Mouse (Mus musculus) embryonic facial prominence, embryonic 13.5 days (tissue): ENCODE data around the gene Card10. TPM values are rescaled to one million over a fixed set of nuclear protein-coding genes. Genes with fewer than 3 reads are reported as not detected.
A peak's percentile ranks its signal among the peaks of the same experiment; 100 is the strongest.

Experiments
- ATAC-seq: fragments of 200-750 bp; cut with Nextera tagmentation; 2 replicates; pipeline ENCODE4 v1.8.0; 2017; ENCODE audit warnings: low read depth; ENCODE audit not compliant: insufficient number of reproducible peaks, insufficient read depth, low FRiP score, low TSS enrichment
- H3K27ac ChIP-seq: fragments of 300-500 bp; sonication (generic); 2 replicates; pipeline ENCODE4 v1.5.1; 2015; ENCODE audit warnings: moderate library complexity, mild to moderate bottlenecking, inconsistent platforms
- H3K27me3 ChIP-seq: fragments of 300-500 bp; sonication (generic); 2 replicates; pipeline ENCODE4 v1.6.1; 2015; ENCODE audit warnings: mild to moderate bottlenecking, inconsistent platforms
- H3K36me3 ChIP-seq: fragments of 300-500 bp; sonication (generic); 2 replicates; pipeline ENCODE4 v1.6.1; 2015; ENCODE audit warnings: mild to moderate bottlenecking, inconsistent platforms
- H3K4me1 ChIP-seq: fragments of 300-500 bp; sonication (generic); 2 replicates; pipeline ENCODE4 v1.6.1; 2015; ENCODE audit warnings: inconsistent platforms
- H3K4me2 ChIP-seq: fragments of 300-500 bp; sonication (generic); 2 replicates; pipeline ENCODE4 v1.6.1; 2015; ENCODE audit warnings: moderate library complexity, mild to moderate bottlenecking, inconsistent platforms
- H3K4me3 ChIP-seq: fragments of 300-500 bp; sonication (generic); 2 replicates; pipeline ENCODE4 v1.5.1; 2015; ENCODE audit warnings: mild to moderate bottlenecking, inconsistent platforms
- H3K9ac ChIP-seq: fragments of 300-500 bp; sonication (generic); 2 replicates; pipeline ENCODE4 v1.6.1; 2015; ENCODE audit warnings: mild to moderate bottlenecking, inconsistent platforms
- H3K9me3 ChIP-seq: fragments of 300-500 bp; sonication (generic); 2 replicates; pipeline ENCODE4 v1.6.1; 2016; ENCODE audit warnings: inconsistent platforms
- WGBS: fragments of 180-500 bp; shearing (Covaris S2); methylation state at CpG from one replicate; pipeline ENCODE4 v1.1.7; 2015; ENCODE audit warnings: mixed read lengths; 5-methylcytosine and 5-hydroxymethylcytosine counted together
- polyA plus RNA-seq: library from polyadenylated mRNA; unstranded; fragments of >200 nt; fragmentation: Nextera tagmentation; extraction: Ambion mirVana; gene quantifications from 2 replicates; pipeline ENCODE4 v1.2.1, GENCODE M21; 2015

Gene Card10
- polyA plus RNA-seq, 1 experiment from 2014 or later = 3.2 TPM

GRCm38 (mm10) chr15:78796196-78797059 lies 6.4 kb downstream of the Card10 start:
- Histone ChIP-seq H3K4me3 (no peak overlapping the region), H3K9ac (no peak overlapping the region), H3K27me3 (peaks cover 32% of the 10 kb centered on the region), H3K27ac (no peak overlapping the region), H3K9me3 (no peaks in the 10 kb centered on the region), H3K4me2 (no peak overlapping the region), H3K36me3 (no peaks in the 10 kb centered on the region; the same call in 1 of the 2 replicates), H3K4me1 (peaks cover 11% of the 10 kb centered on the region; the same call in 1 of the 2 replicates)
- WGBS = 36% methylated on average over 25 of the region's 25 CpGs
- no peak for ATAC-seq

- no peak overlapping the region for H3K27ac ChIP-seq
- 68% methylated on average over 12 of the region's 12 CpGs for WGBS
These were observed 11.9 kb downstream of the Card10 start for GRCm38 (mm10) chr15:78790990-78791389.

DNA sequence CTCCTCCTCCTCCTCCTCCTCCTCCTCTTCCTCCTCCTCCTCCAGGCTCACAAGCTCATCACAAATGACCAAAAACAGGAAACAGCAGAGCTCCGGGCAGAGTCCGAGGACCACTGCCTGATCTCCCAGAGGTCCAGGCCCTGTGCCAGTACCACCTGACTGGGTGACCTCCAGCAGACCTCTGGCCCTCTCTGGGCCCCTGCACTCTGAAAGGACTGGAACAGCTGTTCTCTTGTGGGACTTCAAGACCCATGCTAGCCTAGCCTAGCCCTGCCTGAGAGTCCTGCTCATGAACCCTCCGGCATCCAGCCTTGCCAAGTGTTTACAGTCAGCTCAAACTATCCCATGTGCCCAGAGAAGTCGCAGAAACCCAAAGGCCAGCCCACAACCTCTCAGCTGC lies 12.4 kb downstream of the Card10 start:
- Histone ChIP-seq H3K4me3 (no peak overlapping the region), H3K4me1 (peaks cover 15% of the 10 kb centered on the region), H3K9ac (no peak overlapping the region), H3K9me3 (no peaks in the 10 kb centered on the region), H3K36me3 (no peaks in the 10 kb centered on the region; the same call in 1 of the 2 replicates), H3K27ac (no peak overlapping the region; the same call in 1 of the 2 replicates), H3K4me2 (no peak overlapping the region), H3K27me3 (no peaks in the 10 kb centered on the region)
- ATAC-seq = no peak
- 50% methylated on average over 4 of the region's 4 CpGs for WGBS

More at GRCm38 (mm10) chr15:78790990-78791389, 11.9 kb downstream of the Card10 start:
- Histone ChIP-seq H3K9me3 (no peaks in the 10 kb centered on the region), H3K4me2 (no peak overlapping the region), H3K36me3 (no peaks in the 10 kb centered on the region; the same call in 1 of the 2 replicates), H3K4me1 (peaks cover 13% of the 10 kb centered on the region), H3K27me3 (0 out of 2 replicates have a peak, but pooled peaks cover under 1% of the 10 kb centered on the region), H3K9ac (no peak overlapping the region), H3K4me3 (no peak overlapping the region)
- ATAC-seq = no peak

DNA sequence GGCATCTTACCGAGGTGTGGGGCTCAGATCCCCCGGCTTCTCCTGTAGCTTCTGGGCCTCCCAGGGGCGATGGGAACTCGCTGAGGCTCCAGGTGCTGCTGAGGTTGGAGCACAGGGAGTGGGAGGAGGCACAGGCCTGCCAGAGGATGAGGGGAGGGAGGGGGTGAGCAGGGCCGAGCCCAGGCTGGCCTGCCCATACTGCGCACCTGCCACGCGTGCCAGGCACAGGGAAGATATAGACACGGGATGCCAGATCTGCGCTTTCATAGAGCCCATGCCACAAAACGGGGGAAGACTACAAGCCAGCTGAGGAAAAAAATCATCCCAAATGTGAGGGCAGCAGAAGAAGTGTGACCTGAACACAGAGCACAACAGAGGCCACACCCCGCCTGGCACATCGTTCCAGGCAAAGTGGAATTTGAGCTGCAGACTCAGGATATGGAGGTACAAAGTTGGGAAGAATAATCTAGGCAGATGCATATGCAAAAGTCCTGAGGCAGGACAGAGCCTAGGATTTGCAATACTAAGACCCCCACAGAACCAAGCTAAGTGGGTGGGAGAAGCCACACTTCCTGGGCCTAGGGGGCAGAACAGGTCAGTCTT lies 13.0 kb downstream of the Card10 start:
- ATAC-seq = no peak
- Histone ChIP-seq H3K36me3 (no peaks in the 10 kb centered on the region; the same call in 1 of the 2 replicates), H3K9ac (no peak overlapping the region), H3K4me3 (no peak overlapping the region), H3K27ac (no peak overlapping the region), H3K4me2 (no peak overlapping the region), H3K27me3 (no peaks in the 10 kb centered on the region), H3K9me3 (no peaks in the 10 kb centered on the region), H3K4me1 (peaks cover 15% of the 10 kb centered on the region)
- 84% methylated on average over 13 of the region's 13 CpGs for WGBS

DNA sequence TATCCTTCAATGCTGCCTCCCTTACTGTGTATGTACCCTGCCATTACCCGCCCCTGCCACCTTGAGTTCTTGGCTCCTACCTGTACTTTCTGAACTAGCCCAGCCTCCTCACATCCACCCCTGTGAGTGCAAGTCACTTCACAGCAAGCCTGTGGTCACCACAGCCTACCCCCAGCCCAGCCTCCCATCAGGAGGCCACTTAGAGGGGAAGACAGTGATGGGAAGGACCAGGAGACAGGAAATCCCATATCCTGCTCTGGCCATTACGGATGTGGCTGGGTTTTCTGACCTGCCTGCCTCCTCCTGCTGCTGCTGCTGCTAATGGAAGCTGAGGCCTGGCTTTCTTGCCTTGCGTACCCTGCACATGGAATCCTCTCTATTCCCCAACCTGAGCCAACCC lies 14.8 kb downstream of the Card10 start:
- no peak for ATAC-seq
- WGBS = 68% methylated on average over 3 of the region's 3 CpGs
- Histone ChIP-seq H3K36me3 (no peaks in the 10 kb centered on the region), H3K9me3 (no peaks in the 10 kb centered on the region), H3K27ac (peak overlapping the region; percentile 51; the same call in 1 of the 2 replicates), H3K4me1 (peaks cover 15% of the 10 kb centered on the region), H3K9ac (no peak overlapping the region), H3K4me3 (no peak overlapping the region), H3K27me3 (no peaks in the 10 kb centered on the region), H3K4me2 (no peak overlapping the region)

DNA sequence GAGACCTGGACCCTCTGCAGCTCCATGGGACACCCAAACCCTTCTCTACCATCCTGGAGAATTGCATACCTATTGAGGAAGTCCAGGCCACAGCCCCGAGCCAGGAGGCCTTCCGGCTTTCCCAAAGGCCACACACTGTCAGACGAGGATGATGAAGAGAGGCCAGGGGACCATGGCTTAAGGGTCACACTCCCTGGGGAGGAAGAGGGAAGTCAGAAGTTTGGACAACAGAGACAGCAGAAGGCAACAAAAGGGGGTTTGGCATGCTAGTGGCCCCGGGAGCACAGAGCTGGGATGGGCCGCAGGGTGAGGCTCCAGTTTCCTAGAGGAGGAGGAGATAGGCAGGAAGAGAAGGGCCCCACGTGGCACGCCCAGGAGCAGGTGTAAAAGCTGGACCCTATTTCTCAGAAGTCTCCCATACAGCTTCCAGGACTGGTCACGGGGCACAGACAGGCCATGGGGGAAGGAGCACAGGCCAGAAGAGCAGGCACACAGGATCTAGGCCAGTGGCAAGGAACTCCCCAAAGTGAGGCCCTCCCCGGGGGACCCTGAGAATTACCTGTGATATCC lies 15.5 kb downstream of the Card10 start:
- Histone ChIP-seq H3K4me2 (no peak overlapping the region), H3K36me3 (no peaks in the 10 kb centered on the region), H3K27me3 (no peaks in the 10 kb centered on the region), H3K4me3 (no peak overlapping the region), H3K9me3 (no peaks in the 10 kb centered on the region), H3K4me1 (peaks cover 15% of the 10 kb centered on the region), H3K27ac (peak overlapping the region; percentile 51), H3K9ac (no peak overlapping the region)
- no peak for ATAC-seq
- WGBS = 68% methylated on average over 9 of the region's 9 CpGs

DNA sequence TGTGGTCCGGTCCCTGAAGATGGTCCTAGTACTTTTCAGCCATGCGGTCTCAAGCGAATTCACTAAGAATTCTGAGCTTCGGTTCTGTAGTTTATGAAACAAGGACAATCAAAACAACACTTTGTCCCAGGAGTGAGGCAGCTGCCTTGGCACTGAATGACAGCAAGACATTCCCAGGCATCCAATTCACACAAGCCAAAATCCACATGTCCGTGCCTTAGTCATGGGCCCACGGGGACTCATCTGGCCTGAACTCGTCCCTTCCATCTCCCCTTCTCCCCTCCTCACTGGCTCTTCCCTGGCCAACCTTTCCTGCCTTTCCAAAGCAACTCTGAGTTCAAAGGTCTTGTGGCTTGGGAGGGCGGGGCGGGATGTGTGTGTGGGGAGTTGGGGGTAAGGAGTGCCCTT lies 16.4 kb downstream of the Card10 start:
- Histone ChIP-seq H3K36me3 (no peaks in the 10 kb centered on the region), H3K27me3 (no peaks in the 10 kb centered on the region), H3K9me3 (no peaks in the 10 kb centered on the region), H3K4me1 (peaks cover 15% of the 10 kb centered on the region), H3K9ac (no peak overlapping the region), H3K27ac (peak overlapping the region; percentile 28; the same call in 1 of the 2 replicates), H3K4me3 (no peak overlapping the region), H3K4me2 (no peak overlapping the region)
- WGBS = 73% methylated on average over 9 of the region's 9 CpGs
- ATAC-seq = no peak

GRCm38 (mm10) chr15:78785961-78786360 lies 16.9 kb downstream of the Card10 start:
- Histone ChIP-seq H3K4me1 (peaks cover 15% of the 10 kb centered on the region), H3K4me3 (no peak overlapping the region), H3K36me3 (no peaks in the 10 kb centered on the region), H3K9me3 (no peaks in the 10 kb centered on the region), H3K27ac (peak overlapping the region; percentile 28; the same call in 1 of the 2 replicates), H3K27me3 (no peaks in the 10 kb centered on the region), H3K4me2 (no peak overlapping the region), H3K9ac (no peak overlapping the region)
- no peak for ATAC-seq
- WGBS = 28% methylated on average over 7 of the region's 7 CpGs

DNA sequence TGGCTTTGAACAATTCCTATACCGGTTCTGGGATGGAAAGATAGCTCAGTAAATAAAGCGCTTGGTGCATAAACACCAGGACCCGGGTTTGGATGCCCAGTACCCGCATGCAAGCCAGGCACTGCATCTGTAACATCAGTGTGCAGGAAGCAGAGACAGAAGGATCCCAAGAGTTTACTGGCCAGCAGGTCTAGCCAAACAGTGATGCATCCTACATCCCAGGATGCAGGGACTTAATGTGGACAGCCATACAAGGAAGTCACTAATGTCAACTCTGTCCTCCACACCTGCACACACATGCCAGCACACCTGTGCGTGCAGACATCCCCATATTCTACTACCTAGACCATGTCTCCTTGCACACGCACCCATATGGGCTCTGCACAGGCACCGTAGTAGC lies 17.6 kb downstream of the Card10 start:
- H3K27me3 ChIP-seq = no peaks in the 10 kb centered on the region
- H3K27ac ChIP-seq = no peak overlapping the region
- no peak for ATAC-seq
- H3K4me1 ChIP-seq = peaks cover 15% of the 10 kb centered on the region
- WGBS = 92% methylated on average over 7 of the region's 7 CpGs
- no peak overlapping the region for H3K4me2 ChIP-seq
- no peaks in the 10 kb centered on the region for H3K9me3 ChIP-seq
- no peak overlapping the region for H3K9ac ChIP-seq
- H3K4me3 ChIP-seq = no peak overlapping the region
- no peaks in the 10 kb centered on the region for H3K36me3 ChIP-seq

- Histone ChIP-seq H3K27me3 (no peaks in the 10 kb centered on the region), H3K36me3 (no peaks in the 10 kb centered on the region), H3K4me1 (peaks cover 15% of the 10 kb centered on the region), H3K9ac (no peak overlapping the region), H3K9me3 (no peaks in the 10 kb centered on the region), H3K27ac (no peak overlapping the region), H3K4me2 (no peak overlapping the region), H3K4me3 (no peak overlapping the region)
- 57% methylated on average over 5 of the region's 5 CpGs for WGBS
- ATAC-seq = no peak
These were observed 18.3 kb downstream of the Card10 start for GRCm38 (mm10) chr15:78784520-78784919.

DNA sequence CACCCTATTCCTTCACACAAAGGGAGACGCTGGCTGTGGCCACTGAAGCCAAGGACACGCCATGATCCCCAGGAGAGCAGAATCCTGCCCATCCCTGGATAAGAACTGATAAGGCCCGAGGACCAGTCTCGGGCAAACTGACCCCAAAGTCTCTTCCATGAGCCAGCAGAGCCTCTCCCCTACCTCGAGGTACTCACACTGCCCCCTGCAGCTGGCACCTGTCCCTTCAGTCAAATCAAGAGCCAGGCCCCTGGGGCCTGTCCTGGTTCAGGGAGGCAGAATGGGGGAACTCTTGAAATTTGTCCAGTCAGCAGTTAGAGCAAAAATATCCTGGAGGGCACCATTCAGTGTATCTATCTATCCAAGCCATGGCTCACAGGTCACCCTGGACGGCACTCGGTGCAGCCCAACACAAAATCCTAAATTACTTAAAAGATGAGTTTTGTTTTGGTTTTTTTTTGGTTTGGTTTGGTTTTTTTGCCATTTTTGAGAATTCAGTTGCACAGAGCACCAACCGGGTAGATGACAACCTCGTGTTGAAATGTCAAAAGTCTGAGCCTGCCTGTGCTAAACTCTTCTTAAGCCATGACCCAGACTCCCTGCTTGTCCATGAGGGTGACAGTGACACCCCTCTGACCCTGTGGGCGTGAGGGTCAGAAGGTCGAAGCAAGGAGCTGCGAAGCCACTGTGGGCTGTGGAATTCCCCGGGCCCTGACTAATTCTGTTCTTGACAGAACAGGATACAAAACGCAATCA lies 20.3 kb downstream of the Card10 start:
- ATAC-seq = no peak
- 70% methylated on average over 14 of the region's 14 CpGs for WGBS
- no peaks in the 10 kb centered on the region for H3K36me3 ChIP-seq

More for the DNA sequence above, 20.3 kb downstream of the Card10 start:
- H3K27ac ChIP-seq = no peak overlapping the region
- peaks cover 13% of the 10 kb centered on the region for H3K4me1 ChIP-seq
- H3K9ac ChIP-seq = no peak overlapping the region
- no peak overlapping the region for H3K4me2 ChIP-seq
- no peak overlapping the region for H3K4me3 ChIP-seq
- H3K9me3 ChIP-seq = no peaks in the 10 kb centered on the region
- H3K27me3 ChIP-seq = no peaks in the 10 kb centered on the region
